Mouse (Mus musculus) forebrain, embryonic 12.5 days (tissue): ENCODE measurements around the gene Plg. TPM values are rescaled to one million over a fixed set of nuclear protein-coding genes. Genes with fewer than 3 reads are reported as not detected.

ENCODE experiments used
- ATAC-seq: fragments of 200-750 bp; cut with Nextera tagmentation; 2 replicates; pipeline ENCODE4 v1.8.0; 2017; ENCODE audit warnings: moderate TSS enrichment; ENCODE audit not compliant: low FRiP score
- H3K27ac ChIP-seq: fragments of 300-500 bp; sonication (generic); 2 replicates; pipeline ENCODE4 v1.5.1; 2016; ENCODE audit warnings: mild to moderate bottlenecking
- H3K27me3 ChIP-seq: fragments of 300-500 bp; sonication (generic); 2 replicates; pipeline ENCODE4 v1.6.1; 2016; ENCODE audit warnings: mild to moderate bottlenecking
- H3K36me3 ChIP-seq: fragments of 300-500 bp; sonication (generic); replicated peaks from 2 replicates; pipeline ENCODE4 v1.6.1; 2016; ENCODE audit warnings: mild to moderate bottlenecking
- H3K4me1 ChIP-seq: fragments of 300-500 bp; sonication (generic); 2 replicates; pipeline ENCODE4 v1.6.1; 2016
- H3K4me2 ChIP-seq: fragments of 300-500 bp; sonication (generic); 2 replicates; pipeline ENCODE4 v1.6.1; 2016; ENCODE audit warnings: mild to moderate bottlenecking, moderate library complexity
- H3K4me3 ChIP-seq: fragments of 300-500 bp; sonication (generic); replicated peaks from 2 replicates; pipeline ENCODE4 v1.5.1; 2016; ENCODE audit warnings: mild to moderate bottlenecking
- H3K9ac ChIP-seq: fragments of 300-500 bp; sonication (generic); 2 replicates; pipeline ENCODE4 v1.6.1; 2016; ENCODE audit warnings: mild to moderate bottlenecking
- H3K9me3 ChIP-seq: fragments of 300-500 bp; sonication (generic); 2 replicates; pipeline ENCODE4 v1.6.1; 2016
- WGBS: fragments of 180-500 bp; shearing (Covaris S2); methylation state at CpG from one replicate; pipeline ENCODE4 v1.1.7; 2016; 5-methylcytosine and 5-hydroxymethylcytosine counted together
- polyA plus RNA-seq: library from polyadenylated mRNA; unstranded; fragments of >200 nt; fragmentation: Nextera tagmentation; extraction: Ambion mirVana; gene quantifications from 2 replicates; pipeline ENCODE4 v1.2.1, GENCODE M21; 2016

Plg gene
- polyA plus RNA-seq, 1 experiment from 2014 or later: 0.10 TPM

DNA sequence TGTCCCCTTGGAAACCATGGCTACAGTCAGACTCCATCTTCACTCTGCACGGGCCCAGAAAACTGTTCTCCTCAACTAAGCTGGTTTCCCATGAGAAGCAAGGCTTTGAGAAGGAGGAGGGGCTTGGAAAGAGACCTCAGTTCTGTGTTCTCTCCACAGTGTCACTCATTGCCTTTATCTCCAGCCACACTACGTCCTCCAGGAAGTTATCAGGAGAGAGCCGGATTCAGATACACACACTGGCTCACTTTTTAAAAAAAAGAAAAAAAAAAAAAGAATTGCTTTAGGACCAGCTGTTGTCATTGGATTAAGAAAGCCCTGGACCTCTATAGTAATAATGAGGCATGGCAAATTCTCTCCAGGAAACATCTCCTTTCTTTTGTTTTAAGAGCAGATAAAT, 48.7 kb downstream of the Plg start:
- H3K9me3 ChIP-seq: no peaks in the 10 kb centered on the region
- no peaks in the 10 kb centered on the region for H3K27me3 ChIP-seq
- no peak overlapping the region for H3K27ac ChIP-seq
- no peak overlapping the region for H3K4me3 ChIP-seq
- 59% methylated on average over 3 of the region's 3 CpGs for WGBS
- no peak for ATAC-seq
- no peaks in the 10 kb centered on the region for H3K36me3 ChIP-seq
- H3K4me2 ChIP-seq: no peak overlapping the region
- H3K9ac ChIP-seq: no peak overlapping the region
- peaks cover 8% of the 10 kb centered on the region for H3K4me1 ChIP-seq

DNA sequence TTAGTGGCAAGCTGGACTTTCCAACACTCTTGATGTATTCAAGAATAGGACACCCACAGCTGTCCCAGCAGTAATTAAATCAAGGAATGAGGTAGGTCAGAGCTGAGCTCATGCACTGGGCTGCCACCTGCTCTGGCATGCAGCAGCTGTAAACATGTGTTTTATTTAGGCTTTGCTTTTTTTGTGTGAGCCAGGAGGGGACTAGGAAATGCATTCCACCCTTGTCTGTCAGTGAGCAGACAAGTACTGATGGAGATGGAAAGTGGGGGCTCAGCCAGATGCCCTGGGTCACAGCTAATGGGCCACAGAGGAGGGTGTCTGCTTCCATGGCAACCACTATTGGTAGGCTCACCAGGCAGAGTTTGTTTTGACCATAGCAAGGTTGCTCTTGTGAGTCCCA, 50.0 kb downstream of the Plg start:
- peak; percentile 51; the same call in 1 of the 2 replicates for ATAC-seq

DNA sequence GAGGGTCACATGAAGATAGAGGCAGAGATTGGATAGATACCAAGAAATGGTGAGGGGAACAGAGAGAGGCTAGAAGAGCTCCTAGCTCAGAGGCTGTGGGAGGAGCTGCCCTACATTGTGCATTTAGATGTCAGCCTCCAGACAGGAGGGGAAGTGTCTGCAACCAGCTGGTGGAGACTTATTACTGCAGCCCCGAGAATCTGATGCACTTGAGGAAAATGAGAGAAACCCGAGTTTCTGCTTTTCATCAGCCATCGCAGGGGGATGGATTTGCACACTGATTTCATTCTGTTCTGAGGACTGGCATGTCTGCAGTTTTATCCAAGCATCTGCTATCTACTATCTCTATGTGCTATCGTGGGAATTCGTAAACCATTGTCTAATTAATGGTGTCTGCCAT, 53.3 kb downstream of the Plg start:
- Histone ChIP-seq H3K36me3 (no peaks in the 10 kb centered on the region), H3K4me3 (no peak overlapping the region), H3K27me3 (no peaks in the 10 kb centered on the region), H3K4me2 (no peak overlapping the region), H3K27ac (no peak overlapping the region), H3K9me3 (no peaks in the 10 kb centered on the region), H3K9ac (no peak overlapping the region), H3K4me1 (peaks cover 8% of the 10 kb centered on the region)
- ATAC-seq: no peak
- whole genome bisulfite sequencing: 72% methylated on average over 5 of the region's 5 CpGs

More for the DNA sequence above, 50.0 kb downstream of the Plg start:
- H3K27ac ChIP-seq: no peak overlapping the region
- H3K9me3 ChIP-seq: no peaks in the 10 kb centered on the region
- H3K4me3 ChIP-seq: no peak overlapping the region
- no peaks in the 10 kb centered on the region for H3K36me3 ChIP-seq
- H3K9ac ChIP-seq: no peak overlapping the region
- no peaks in the 10 kb centered on the region for H3K27me3 ChIP-seq
- peaks cover 8% of the 10 kb centered on the region for H3K4me1 ChIP-seq
- H3K4me2 ChIP-seq: no peak overlapping the region

DNA sequence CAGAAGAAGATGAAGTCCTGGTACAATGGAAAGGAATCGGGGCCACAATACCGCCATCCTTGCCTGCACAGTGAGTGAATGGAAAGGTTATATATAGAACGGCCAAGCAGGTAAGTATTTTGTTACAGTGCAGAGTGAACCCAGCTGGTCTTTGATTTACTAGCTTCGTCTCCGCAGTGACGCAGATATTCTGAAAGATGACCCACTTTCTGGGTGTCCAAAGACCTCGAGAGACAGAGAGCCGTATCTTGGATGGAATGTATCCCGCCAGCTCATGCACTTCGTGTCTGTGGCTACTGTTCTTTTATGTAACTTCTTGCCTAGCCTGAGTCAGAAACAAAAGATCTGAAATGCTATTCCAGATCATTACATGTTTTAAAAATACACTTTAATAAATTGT, 59.4 kb downstream of the Plg start:
- no peak overlapping the region for H3K9ac ChIP-seq
- H3K4me2 ChIP-seq: no peak overlapping the region
- no peak overlapping the region for H3K27ac ChIP-seq
- no peak overlapping the region for H3K4me3 ChIP-seq
- no peaks in the 10 kb centered on the region for H3K4me1 ChIP-seq
- H3K27me3 ChIP-seq: no peaks in the 10 kb centered on the region
- WGBS: 94% methylated on average over 10 of the region's 10 CpGs
- no peak for ATAC-seq
- H3K9me3 ChIP-seq: no peaks in the 10 kb centered on the region
- H3K36me3 ChIP-seq: no peaks in the 10 kb centered on the region

DNA sequence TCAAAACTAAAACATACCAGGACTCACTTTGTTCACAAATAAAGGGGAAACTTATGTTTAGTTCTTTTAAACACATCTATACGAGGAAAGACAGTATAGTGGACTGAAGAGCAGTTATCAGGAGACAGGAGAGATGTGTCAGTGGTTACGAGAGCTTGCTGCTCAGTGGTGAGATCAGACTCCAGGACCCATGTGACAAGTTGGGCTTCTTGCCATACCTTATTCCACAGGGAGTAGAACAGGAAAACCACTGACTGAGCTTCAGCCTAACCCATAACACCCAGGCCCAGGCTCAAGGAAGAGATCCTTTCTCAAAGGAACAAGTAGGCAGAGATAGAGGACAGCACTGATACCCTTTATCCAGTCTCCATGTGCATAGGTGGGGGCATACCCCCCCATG, 66.2 kb downstream of the Plg start:
- H3K4me3 ChIP-seq: no peak overlapping the region
- no peak overlapping the region for H3K9ac ChIP-seq
- H3K4me2 ChIP-seq: no peak overlapping the region
- H3K27ac ChIP-seq: no peak overlapping the region
- ATAC-seq: no peak
- no peaks in the 10 kb centered on the region for H3K36me3 ChIP-seq
- H3K4me1 ChIP-seq: no peaks in the 10 kb centered on the region
- WGBS: 82% methylated on average over 2 of the region's 2 CpGs
- H3K9me3 ChIP-seq: no peaks in the 10 kb centered on the region
- no peaks in the 10 kb centered on the region for H3K27me3 ChIP-seq

DNA sequence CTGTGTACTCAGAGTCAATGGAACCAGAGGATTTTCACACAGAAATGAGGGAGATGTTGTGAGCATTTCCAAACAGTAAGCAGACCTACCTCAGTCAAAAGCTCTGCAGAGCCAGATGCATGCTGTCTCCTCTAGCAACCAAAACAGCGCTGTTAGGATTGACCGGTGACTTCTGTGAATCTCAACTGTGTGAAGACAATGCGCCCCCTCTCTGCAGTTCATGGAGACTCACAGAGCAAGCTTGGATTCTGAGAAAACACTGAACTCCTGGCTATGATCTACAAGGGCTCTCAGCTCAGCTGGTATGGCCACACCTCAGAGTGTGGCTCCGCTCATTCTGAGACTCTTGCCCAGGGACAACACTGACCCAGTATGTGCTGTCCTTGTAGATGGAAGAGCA, 72.8 kb downstream of the Plg start:
- Histone ChIP-seq H3K4me1 (peaks cover 2% of the 10 kb centered on the region; the same call in 1 of the 2 replicates), H3K4me2 (no peak overlapping the region), H3K9ac (no peak overlapping the region), H3K9me3 (no peaks in the 10 kb centered on the region), H3K4me3 (no peak overlapping the region), H3K27me3 (no peaks in the 10 kb centered on the region), H3K27ac (no peak overlapping the region), H3K36me3 (no peaks in the 10 kb centered on the region)
- no peak for ATAC-seq
- WGBS: 65% methylated on average over 4 of the region's 4 CpGs

DNA sequence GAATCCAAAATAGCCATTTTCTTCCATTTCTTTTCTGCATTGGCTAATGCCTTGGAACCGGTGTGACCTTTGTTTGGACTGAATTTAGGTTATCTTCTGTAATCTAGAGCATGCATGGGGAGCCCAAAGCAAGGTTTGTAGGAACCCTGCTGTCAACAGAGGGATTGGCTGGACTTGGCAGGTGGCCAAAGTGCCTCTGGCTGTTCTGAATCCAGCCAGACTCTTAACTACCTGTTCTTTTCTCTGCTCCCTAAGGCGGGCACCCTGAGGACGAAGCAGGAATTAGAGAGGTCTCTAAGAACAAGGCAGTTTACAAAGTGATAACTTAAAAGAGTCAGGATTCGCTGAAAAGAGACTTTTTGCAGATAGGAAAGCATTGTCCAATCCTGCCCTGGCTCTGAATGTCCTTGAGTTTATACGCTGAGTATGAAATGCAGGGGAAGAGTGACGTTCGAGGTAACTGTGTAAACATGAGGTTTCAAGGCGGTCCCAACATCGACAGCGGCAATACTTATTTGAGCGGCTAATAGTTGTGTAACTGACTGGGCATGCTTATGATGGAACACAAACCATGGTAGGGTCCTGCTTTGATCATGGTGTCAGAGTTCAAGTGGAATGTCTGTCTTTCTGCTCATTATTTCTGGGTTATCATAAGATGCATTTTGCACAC, 74.6 kb downstream of the Plg start:
- Histone ChIP-seq H3K4me3 (no peak overlapping the region), H3K4me2 (no peak overlapping the region), H3K4me1 (peaks cover 2% of the 10 kb centered on the region; the same call in 1 of the 2 replicates), H3K9ac (no peak overlapping the region), H3K36me3 (no peaks in the 10 kb centered on the region), H3K9me3 (no peaks in the 10 kb centered on the region), H3K27me3 (no peaks in the 10 kb centered on the region), H3K27ac (no peak overlapping the region)
- no peak for ATAC-seq
- 82% methylated on average over 11 of the region's 11 CpGs for WGBS

DNA sequence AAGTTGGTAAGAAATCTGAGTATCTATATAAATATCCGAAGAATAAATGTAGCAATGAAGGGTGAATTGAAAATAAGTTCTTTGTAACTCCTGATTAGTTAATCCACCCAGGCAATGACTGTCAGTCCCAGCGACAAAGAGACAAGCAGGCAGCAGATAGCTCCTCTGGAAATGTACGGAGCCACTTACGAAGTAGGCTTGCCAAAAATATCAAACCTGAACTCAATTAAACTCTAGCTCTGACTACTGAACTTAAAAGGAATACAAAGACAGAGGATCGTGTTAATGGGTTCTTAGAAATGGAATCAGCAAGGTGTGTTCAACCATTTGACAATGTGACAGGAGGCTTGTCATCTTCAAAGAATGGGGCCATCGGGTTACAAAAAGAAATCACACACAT, 75.3 kb downstream of the Plg start:
- H3K4me2 ChIP-seq: no peak overlapping the region
- no peak for ATAC-seq
- 81% methylated on average over 6 of the region's 6 CpGs for WGBS
- H3K36me3 ChIP-seq: no peaks in the 10 kb centered on the region
- no peaks in the 10 kb centered on the region for H3K27me3 ChIP-seq
- peaks cover 2% of the 10 kb centered on the region; the same call in 1 of the 2 replicates for H3K4me1 ChIP-seq
- H3K9me3 ChIP-seq: no peaks in the 10 kb centered on the region
- no peak overlapping the region for H3K9ac ChIP-seq
- no peak overlapping the region for H3K27ac ChIP-seq
- H3K4me3 ChIP-seq: no peak overlapping the region

DNA sequence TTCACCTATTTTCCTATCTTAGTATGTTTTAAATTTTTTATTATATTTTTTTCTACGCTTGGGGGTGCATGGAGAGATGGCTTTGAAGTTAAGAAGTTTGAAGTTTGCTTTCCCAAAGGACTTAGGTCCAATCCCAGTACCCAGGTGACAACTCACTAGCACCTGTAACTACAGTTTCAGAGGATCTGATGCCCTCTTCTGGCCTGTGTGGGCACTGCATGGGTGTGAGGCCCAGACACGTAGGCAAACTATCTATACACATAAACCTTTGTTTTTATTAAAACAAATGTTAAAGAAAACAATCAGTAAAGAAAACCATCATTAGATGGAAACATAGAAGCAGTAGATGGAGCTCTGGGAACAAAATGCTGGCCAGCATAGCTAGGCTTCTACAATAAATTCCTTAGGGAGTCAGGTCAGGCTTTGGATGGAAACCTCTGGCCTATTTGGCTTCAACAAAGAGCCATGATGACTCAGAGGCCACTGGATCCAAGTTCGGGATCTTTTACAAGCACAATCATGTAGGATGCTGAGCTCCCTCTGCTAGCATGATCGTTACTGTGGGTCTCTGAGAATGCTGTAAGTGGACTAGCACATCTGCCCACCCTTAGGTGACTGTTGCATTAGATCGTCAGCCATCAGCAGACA, 76.9 kb downstream of the Plg start:
- Histone ChIP-seq H3K27me3 (no peaks in the 10 kb centered on the region), H3K9ac (no peak overlapping the region), H3K4me2 (no peak overlapping the region), H3K27ac (no peak overlapping the region), H3K4me3 (no peak overlapping the region), H3K9me3 (no peaks in the 10 kb centered on the region), H3K4me1 (peaks cover 2% of the 10 kb centered on the region; the same call in 1 of the 2 replicates), H3K36me3 (no peaks in the 10 kb centered on the region)
- 82% methylated on average over 5 of the region's 5 CpGs for WGBS
- ATAC-seq: no peak

DNA sequence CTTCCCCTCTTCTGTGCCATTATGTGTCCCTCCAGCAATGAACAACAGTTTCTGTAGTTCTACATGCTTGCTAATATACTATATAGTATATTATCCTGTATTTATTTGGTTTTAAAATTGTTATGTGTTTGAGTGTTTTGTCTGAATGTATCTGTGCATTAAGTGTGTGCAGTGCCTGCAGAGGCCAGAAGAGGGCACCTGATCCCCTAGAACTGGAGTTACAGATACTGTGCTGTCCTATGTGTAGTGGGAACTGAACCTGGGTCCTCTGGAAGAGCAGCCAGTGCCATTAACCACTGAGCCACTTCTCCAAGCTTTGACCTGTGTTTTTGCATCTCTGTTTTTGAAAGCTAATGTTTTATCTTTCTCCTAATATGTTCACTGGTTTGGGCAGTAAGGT, 82.8 kb downstream of the Plg start:
- Histone ChIP-seq H3K9me3 (peaks cover 4% of the 10 kb centered on the region; the same call in 1 of the 2 replicates), H3K27me3 (no peaks in the 10 kb centered on the region), H3K4me2 (no peak overlapping the region), H3K4me1 (no peaks in the 10 kb centered on the region), H3K27ac (no peak overlapping the region), H3K36me3 (no peaks in the 10 kb centered on the region), H3K4me3 (no peak overlapping the region), H3K9ac (no peak overlapping the region)
- ATAC-seq: no peak

DNA sequence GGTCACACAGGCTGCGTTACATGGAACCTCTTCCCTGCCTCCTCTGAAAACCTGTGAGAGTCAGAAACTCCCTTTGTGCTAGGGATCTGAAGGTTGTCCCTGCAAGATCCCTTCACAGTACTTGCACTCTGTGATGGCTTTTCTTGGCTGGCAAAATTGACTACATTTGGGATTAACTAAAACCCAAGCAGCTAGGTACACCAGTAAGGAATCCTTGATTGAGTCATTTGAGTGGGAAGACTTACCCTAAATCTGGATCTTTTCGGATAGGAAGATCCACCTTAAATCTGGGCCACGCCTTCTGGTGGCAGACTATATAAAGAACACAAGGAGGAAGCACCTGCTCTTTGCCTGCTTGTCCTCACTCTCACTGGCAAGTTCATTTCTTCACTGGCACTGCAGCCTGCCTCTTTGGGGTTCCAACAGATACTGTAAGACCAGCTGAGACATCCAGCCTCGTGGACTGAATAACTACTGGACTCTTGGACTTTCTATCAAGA, 88.1 kb downstream of the Plg start:
- ATAC-seq: no peak
- Histone ChIP-seq H3K9ac (no peak overlapping the region), H3K27ac (no peak overlapping the region), H3K9me3 (no peaks in the 10 kb centered on the region), H3K4me2 (no peak overlapping the region), H3K4me3 (no peak overlapping the region), H3K36me3 (no peaks in the 10 kb centered on the region), H3K27me3 (no peaks in the 10 kb centered on the region), H3K4me1 (no peaks in the 10 kb centered on the region)
- 79% methylated on average over 4 of the region's 4 CpGs for WGBS

DNA sequence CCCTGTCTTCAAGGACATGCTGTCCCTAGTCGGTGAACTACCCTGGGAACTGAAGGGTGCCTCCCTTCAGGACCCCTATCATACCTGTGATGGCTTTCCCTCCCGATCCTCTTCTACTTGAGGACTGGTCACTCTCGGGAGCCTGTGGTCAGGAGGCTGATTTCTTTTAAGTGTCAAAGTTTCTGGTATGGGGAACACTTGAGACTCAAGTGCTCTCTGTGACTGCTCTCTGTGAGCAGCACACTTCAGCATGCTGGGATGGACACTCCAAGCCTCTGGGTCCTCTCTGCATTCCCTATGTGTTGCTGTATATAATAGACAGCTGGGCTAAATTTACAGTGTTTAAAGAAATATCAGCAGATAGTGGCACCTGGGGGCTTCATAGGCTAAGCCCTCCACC, 89.2 kb downstream of the Plg start:
- Histone ChIP-seq H3K4me1 (no peaks in the 10 kb centered on the region), H3K36me3 (no peaks in the 10 kb centered on the region), H3K9me3 (no peaks in the 10 kb centered on the region), H3K9ac (no peak overlapping the region), H3K4me3 (no peak overlapping the region), H3K27ac (no peak overlapping the region), H3K4me2 (no peak overlapping the region), H3K27me3 (no peaks in the 10 kb centered on the region)
- 77% methylated on average over 3 of the region's 3 CpGs for WGBS
- ATAC-seq: no peak

DNA sequence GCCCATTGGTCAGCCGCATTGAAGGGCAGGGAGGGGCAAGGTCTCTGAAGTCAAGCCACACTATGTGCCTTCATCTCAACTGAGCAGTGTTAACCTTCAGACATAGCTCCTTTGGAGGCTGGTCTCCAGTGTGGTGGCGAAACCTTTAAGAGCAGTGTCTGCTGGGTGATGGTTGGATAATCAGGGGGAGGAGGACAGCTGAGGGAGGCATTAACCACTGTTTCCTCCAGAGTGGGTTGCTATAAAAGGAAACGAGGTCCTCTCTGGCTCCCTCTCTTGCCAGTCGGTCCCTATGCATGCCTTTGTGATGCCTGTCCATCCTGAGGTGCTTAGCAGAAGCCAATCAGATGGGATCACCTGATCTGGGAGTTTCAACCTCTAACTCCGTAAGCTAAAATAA, 90.3 kb downstream of the Plg start:
- H3K9ac ChIP-seq: no peak overlapping the region
- H3K36me3 ChIP-seq: no peaks in the 10 kb centered on the region
- H3K27ac ChIP-seq: no peak overlapping the region
- no peaks in the 10 kb centered on the region for H3K4me1 ChIP-seq
- 78% methylated on average over 5 of the region's 5 CpGs for WGBS
- ATAC-seq: no peak
- no peaks in the 10 kb centered on the region for H3K9me3 ChIP-seq
- no peak overlapping the region for H3K4me2 ChIP-seq
- no peaks in the 10 kb centered on the region for H3K27me3 ChIP-seq
- no peak overlapping the region for H3K4me3 ChIP-seq
